Mouse (Mus musculus) neural tube, embryonic 14.5 days (tissue): Measurements from ENCODE around the gene Itm2b. TPM values are rescaled to one million over a fixed set of nuclear protein-coding genes. Genes with fewer than 3 reads are reported as not detected.

Source experiments
- ATAC-seq: fragments of 200-750 bp; cut with Nextera tagmentation; 2 replicates; pipeline ENCODE4 v1.8.0; 2017; ENCODE audit warnings: low read depth, mild to moderate bottlenecking, moderate TSS enrichment, moderate library complexity
- H3K27ac ChIP-seq: fragments of 300-500 bp; sonication (generic); 2 replicates; pipeline ENCODE4 v1.5.1; 2014; ENCODE audit warnings: low read depth, mild to moderate bottlenecking, control low read depth, low read length, moderate library complexity, mixed read lengths
- H3K27me3 ChIP-seq: fragments of 300-500 bp; sonication (generic); 2 replicates; pipeline ENCODE4 v1.6.1; 2014; ENCODE audit warnings: low read length; ENCODE audit not compliant: control insufficient read depth, insufficient read depth
- H3K36me3 ChIP-seq: fragments of 300-500 bp; sonication (generic); 2 replicates; pipeline ENCODE4 v1.6.1; 2014; ENCODE audit warnings: low read length, mixed read lengths; ENCODE audit not compliant: control insufficient read depth, insufficient read depth
- H3K4me1 ChIP-seq: fragments of 300-500 bp; sonication (generic); 2 replicates; pipeline ENCODE4 v1.6.1; 2014; ENCODE audit warnings: low read length; ENCODE audit not compliant: control insufficient read depth, insufficient read depth
- H3K4me2 ChIP-seq: fragments of 300-500 bp; sonication (generic); 2 replicates; pipeline ENCODE4 v1.6.1; 2014; ENCODE audit warnings: mild to moderate bottlenecking, low read depth, low read length, control low read depth
- H3K4me3 ChIP-seq: fragments of 300-500 bp; sonication (generic); 2 replicates; pipeline ENCODE4 v1.5.1; 2014; ENCODE audit warnings: low read depth, low read length, control low read depth, mixed read lengths
- H3K9ac ChIP-seq: fragments of 300-500 bp; sonication (generic); replicated peaks from 2 replicates; pipeline ENCODE4 v1.6.1; 2014; ENCODE audit warnings: low read depth, mild to moderate bottlenecking, control low read depth, low read length, mixed read lengths
- H3K9me3 ChIP-seq: fragments of 300-500 bp; sonication (generic); 2 replicates; pipeline ENCODE4 v1.6.1; 2016; ENCODE audit warnings: low read length; ENCODE audit not compliant: control insufficient read depth
- WGBS: fragments of 180-500 bp; shearing (Covaris S2); extraction: QIAGEN DNeasy Blood & Tissue Kit; methylation state at CpG from one replicate; pipeline ENCODE4 v1.1.7; 2014; 5-methylcytosine and 5-hydroxymethylcytosine counted together
- polyA plus RNA-seq: library from polyadenylated mRNA; unstranded; fragments of >200 nt; fragmentation: Nextera tagmentation; extraction: Ambion mirVana; gene quantifications from 2 replicates; pipeline ENCODE4 v1.2.1, GENCODE M21; 2014

Itm2b gene
- polyA plus RNA-seq, 1 experiment from 2014 or later = 720 TPM

- Histone ChIP-seq H3K4me2 (no peak overlapping the region), H3K4me3 (no peak overlapping the region), H3K27me3 (no peaks in the 10 kb centered on the region), H3K4me1 (no peaks in the 10 kb centered on the region), H3K9ac (no peak overlapping the region), H3K36me3 (no peaks in the 10 kb centered on the region), H3K9me3 (no peaks in the 10 kb centered on the region), H3K27ac (no peak overlapping the region)
- WGBS = 87% methylated on average over 5 of the region's 5 CpGs
- ATAC-seq = no peak
These were observed 31.4 kb upstream of the Itm2b start for GRCm38 (mm10) chr14:73416511-73416910.

GRCm38 (mm10) chr14:73415376-73416035 lies 30.4 kb upstream of the Itm2b start:
- WGBS = 23% methylated on average over 13 of the region's 13 CpGs
- H3K4me2 ChIP-seq = no peak overlapping the region

GRCm38 (mm10) chr14:73411729-73412128 lies 26.6 kb upstream of the Itm2b start:
- Histone ChIP-seq H3K9ac (no peak overlapping the region), H3K36me3 (no peaks in the 10 kb centered on the region), H3K27ac (no peak overlapping the region), H3K9me3 (no peaks in the 10 kb centered on the region), H3K4me1 (no peaks in the 10 kb centered on the region), H3K4me2 (no peak overlapping the region), H3K27me3 (no peaks in the 10 kb centered on the region), H3K4me3 (no peak overlapping the region)
- ATAC-seq = no peak
- 91% methylated on average over 1 of the region's 1 CpGs for WGBS

More at GRCm38 (mm10) chr14:73415376-73416035, 30.4 kb upstream of the Itm2b start:
- no peaks in the 10 kb centered on the region for H3K27me3 ChIP-seq
- H3K4me3 ChIP-seq = no peak overlapping the region
- ATAC-seq = no peak; the same call in 1 of the 2 replicates
- no peaks in the 10 kb centered on the region for H3K36me3 ChIP-seq
- H3K4me1 ChIP-seq = no peaks in the 10 kb centered on the region
- no peak overlapping the region for H3K9ac ChIP-seq
- no peaks in the 10 kb centered on the region for H3K9me3 ChIP-seq
- no peak overlapping the region for H3K27ac ChIP-seq

DNA sequence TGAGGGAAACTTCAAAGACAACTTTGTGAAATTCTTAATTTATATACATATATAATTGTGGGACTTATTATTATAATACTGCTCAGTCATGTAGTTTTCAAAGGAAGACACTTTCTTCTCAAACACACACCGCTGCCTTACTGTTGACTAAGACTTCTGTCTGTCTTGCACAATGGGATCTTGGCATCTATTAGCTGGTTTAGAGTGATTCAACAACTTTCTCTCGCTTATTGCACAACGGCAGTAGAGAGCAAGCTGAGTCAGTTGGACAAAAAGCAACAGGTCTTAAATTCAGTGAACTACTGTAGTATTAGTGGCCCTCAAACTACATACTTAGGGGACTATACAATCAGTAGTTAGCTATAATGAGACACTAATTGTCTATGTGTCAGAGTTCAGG lies 25.0 kb upstream of the Itm2b start:
- Histone ChIP-seq H3K9ac (no peak overlapping the region), H3K36me3 (no peaks in the 10 kb centered on the region), H3K4me3 (no peak overlapping the region), H3K4me2 (no peak overlapping the region), H3K4me1 (no peaks in the 10 kb centered on the region), H3K9me3 (no peaks in the 10 kb centered on the region), H3K27me3 (no peaks in the 10 kb centered on the region), H3K27ac (no peak overlapping the region)
- 92% methylated on average over 3 of the region's 3 CpGs for WGBS
- no peak for ATAC-seq

- no peak for ATAC-seq
- 87% methylated on average over 4 of the region's 4 CpGs for WGBS
- H3K27ac ChIP-seq = no peak overlapping the region
These were observed 23.2 kb upstream of the Itm2b start for GRCm38 (mm10) chr14:73408223-73408845.

DNA sequence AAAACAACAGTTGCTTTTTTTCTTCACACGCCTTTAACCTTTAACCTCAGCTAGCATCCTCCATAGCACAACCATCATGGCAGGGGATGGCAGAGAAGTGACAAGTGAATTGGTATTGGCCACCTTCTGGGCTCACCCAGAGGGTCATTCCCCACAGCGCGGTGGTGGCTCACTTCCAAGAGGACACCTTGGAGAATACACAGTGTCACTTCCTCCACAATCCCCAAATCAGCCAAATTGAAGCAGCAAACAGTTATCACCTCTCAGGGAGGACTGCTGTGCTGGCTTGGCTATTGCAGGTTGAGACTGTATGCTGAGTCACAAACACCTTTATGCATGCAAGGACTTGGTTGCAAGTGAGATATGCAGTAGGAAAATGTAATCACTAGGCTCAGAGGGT lies 18.9 kb upstream of the Itm2b start:
- Histone ChIP-seq H3K9ac (no peak overlapping the region), H3K9me3 (no peaks in the 10 kb centered on the region), H3K4me2 (no peak overlapping the region), H3K27me3 (no peaks in the 10 kb centered on the region), H3K4me1 (no peaks in the 10 kb centered on the region), H3K27ac (no peak overlapping the region), H3K4me3 (no peak overlapping the region), H3K36me3 (no peaks in the 10 kb centered on the region)
- ATAC-seq = no peak
- WGBS = 71% methylated on average over 3 of the region's 3 CpGs

More at GRCm38 (mm10) chr14:73408223-73408845, 23.2 kb upstream of the Itm2b start:
- Histone ChIP-seq H3K27me3 (no peaks in the 10 kb centered on the region), H3K9me3 (no peaks in the 10 kb centered on the region), H3K9ac (no peak overlapping the region), H3K36me3 (no peaks in the 10 kb centered on the region), H3K4me2 (no peak overlapping the region), H3K4me3 (no peak overlapping the region), H3K4me1 (no peaks in the 10 kb centered on the region)

- 80% methylated on average over 5 of the region's 5 CpGs for WGBS
These were observed 18.3 kb upstream of the Itm2b start for GRCm38 (mm10) chr14:73403351-73403750.

DNA sequence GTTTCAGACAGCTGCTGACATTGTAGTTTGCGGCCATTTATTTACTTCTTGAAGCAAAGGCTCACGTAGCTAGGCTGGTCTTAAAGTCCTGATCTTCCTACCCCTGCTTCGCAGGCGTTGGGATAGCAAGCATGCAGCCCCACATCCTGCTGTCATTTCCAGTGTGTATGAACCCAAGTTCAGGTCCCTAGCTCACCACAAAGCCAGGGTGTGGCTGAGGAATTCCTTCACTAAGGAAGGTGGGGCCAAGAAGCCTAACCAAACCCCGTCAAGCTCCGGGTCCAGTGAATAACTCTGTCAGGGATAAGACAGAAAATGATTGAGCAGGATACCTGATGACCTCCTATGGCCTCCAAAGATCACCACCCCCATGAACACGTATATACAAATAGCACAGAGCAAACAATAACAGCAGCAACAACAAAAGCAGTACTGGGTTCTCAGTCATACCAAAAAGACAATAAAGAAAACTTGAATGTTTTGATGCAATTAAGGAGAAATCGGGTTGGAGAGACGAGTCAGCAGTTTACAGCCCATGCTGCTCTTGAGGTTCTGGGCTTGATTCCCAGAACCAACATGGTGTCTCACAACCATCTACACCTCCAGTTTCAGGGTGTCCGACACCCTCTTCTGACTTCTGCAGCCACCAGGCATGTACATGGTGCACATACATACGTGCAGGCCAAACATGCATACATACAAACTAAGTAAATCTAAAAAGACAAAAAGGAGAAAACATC lies 17.4 kb upstream of the Itm2b start:
- H3K36me3 ChIP-seq = no peaks in the 10 kb centered on the region
- no peaks in the 10 kb centered on the region for H3K4me1 ChIP-seq
- H3K9ac ChIP-seq = no peak overlapping the region
- no peaks in the 10 kb centered on the region for H3K27me3 ChIP-seq
- WGBS = 83% methylated on average over 11 of the region's 11 CpGs
- H3K9me3 ChIP-seq = no peaks in the 10 kb centered on the region
- no peak overlapping the region for H3K27ac ChIP-seq
- no peak for ATAC-seq
- no peak overlapping the region for H3K4me3 ChIP-seq
- H3K4me2 ChIP-seq = no peak overlapping the region

More at GRCm38 (mm10) chr14:73403351-73403750, 18.3 kb upstream of the Itm2b start:
- Histone ChIP-seq H3K27me3 (no peaks in the 10 kb centered on the region), H3K4me1 (no peaks in the 10 kb centered on the region), H3K9me3 (no peaks in the 10 kb centered on the region), H3K4me2 (no peak overlapping the region), H3K27ac (no peak overlapping the region), H3K9ac (no peak overlapping the region), H3K4me3 (no peak overlapping the region), H3K36me3 (no peaks in the 10 kb centered on the region)
- no peak for ATAC-seq

GRCm38 (mm10) chr14:73401408-73401807 lies 16.3 kb upstream of the Itm2b start:
- Histone ChIP-seq H3K27me3 (no peaks in the 10 kb centered on the region), H3K4me2 (no peak overlapping the region), H3K4me3 (no peak overlapping the region), H3K9ac (no peak overlapping the region), H3K4me1 (no peaks in the 10 kb centered on the region), H3K9me3 (no peaks in the 10 kb centered on the region), H3K27ac (no peak overlapping the region), H3K36me3 (no peaks in the 10 kb centered on the region)
- no peak for ATAC-seq
- WGBS = 80% methylated on average over 3 of the region's 3 CpGs
